Mouse (Mus musculus) spleen, adult 2 months (tissue): ENCODE results near the gene Mre11a. TPM values are rescaled to one million over a fixed set of nuclear protein-coding genes. Genes with fewer than 3 reads are reported as not detected.

Source experiments
- DNase-seq, 2 experiments: peaks; one replicate each; pipeline versions ENCODE4 v3.0.0 to v3.0.0-alpha.2; 2012 to 2021; ENCODE audit warnings: low spot score in 2 of 2, low read depth in 1 of 2
- H3K27ac ChIP-seq: fragments of 200-500 bp; 2 replicates; pipeline ENCODE4 v1.5.1; 2012; ENCODE audit warnings: low read length, inconsistent platforms; ENCODE audit not compliant: insufficient read depth
- H3K27me3 ChIP-seq: fragments of 200-500 bp; 2 replicates; pipeline ENCODE4 v1.6.1; 2012; ENCODE audit warnings: mild to moderate bottlenecking, moderate library complexity, low read length, inconsistent platforms; ENCODE audit not compliant: control insufficient read depth, insufficient read depth
- H3K36me3 ChIP-seq: fragments of 200-500 bp; 2 replicates; pipeline ENCODE4 v1.6.1; 2012; ENCODE audit warnings: mild to moderate bottlenecking, low read length, inconsistent platforms; ENCODE audit not compliant: control insufficient read depth, insufficient read depth
- H3K4me1 ChIP-seq: fragments of 200-500 bp; 2 replicates; pipeline ENCODE4 v1.6.1; 2011; ENCODE audit warnings: inconsistent platforms; ENCODE audit not compliant: control insufficient read depth, insufficient read depth, insufficient read length
- H3K4me3 ChIP-seq: fragments of 200-500 bp; 2 replicates; pipeline ENCODE4 v1.5.1; 2011; ENCODE audit warnings: mild to moderate bottlenecking, inconsistent platforms; ENCODE audit not compliant: insufficient read depth, insufficient read length; ENCODE audit errors: extremely low read depth
- CTCF ChIP-seq: fragments of 200-500 bp; IDR thresholded peaks from 2 replicates; pipeline ENCODE4 v1.5.1; 2011; ENCODE audit warnings: mild to moderate bottlenecking, inconsistent platforms; ENCODE audit not compliant: insufficient read depth, insufficient read length, insufficient replicate concordance; ENCODE audit errors: extremely low read depth
- POLR2A ChIP-seq: fragments of 200-500 bp; IDR thresholded peaks from 2 replicates; pipeline ENCODE4 v1.6.1; 2011; ENCODE audit warnings: low read depth, low read length, inconsistent platforms
- WGBS: fragments of 180-500 bp; shearing (Covaris S2); methylation state at CpG from one replicate; pipeline ENCODE4 v1.1.7; 2018; 5-methylcytosine and 5-hydroxymethylcytosine counted together
- polyA plus RNA-seq: library from polyadenylated mRNA; depleted of rRNA; stranded (reverse); fragments of >200 nt; gene quantifications from 2 replicates; pipeline ENCODE4 v1.2.3, GENCODE M21; 2012

Gene Mre11a
- polyA plus RNA-seq, 1 experiment: 4.5 TPM

- Histone ChIP-seq H3K4me3 (no peak overlapping the region), H3K27me3 (peaks cover 7% of the 10 kb centered on the region; the same call in 1 of the 2 replicates), H3K4me1 (no peaks in the 10 kb centered on the region; the same call in 1 of the 2 replicates), H3K36me3 (no peaks in the 10 kb centered on the region), H3K27ac (no peak overlapping the region)
- DNase-seq: no peak
- 89% methylated on average over 9 of the region's 9 CpGs for WGBS
- TF ChIP-seq POLR2A (no peak), CTCF (no peak)
Observed at GRCm38 (mm10) chr9:14864726-14865125, 80.3 kb downstream of the Mre11a start.

GRCm38 (mm10) chr9:14866957-14867356, 82.5 kb downstream of the Mre11a start:
- Histone ChIP-seq H3K27me3 (no peaks in the 10 kb centered on the region), H3K4me3 (no peak overlapping the region), H3K27ac (no peak overlapping the region), H3K4me1 (no peaks in the 10 kb centered on the region), H3K36me3 (no peaks in the 10 kb centered on the region)
- DNase-seq: peak; percentile 46 to 67
- 7% methylated on average over 7 of the region's 7 CpGs for WGBS
- peak; percentile 61; the same call in 1 of the 2 replicates for TF ChIP-seq CTCF
- TF ChIP-seq POLR2A: no peak

GRCm38 (mm10) chr9:14868326-14868725, 83.9 kb downstream of the Mre11a start:
- Histone ChIP-seq H3K27ac (no peak overlapping the region), H3K4me3 (no peak overlapping the region), H3K36me3 (no peaks in the 10 kb centered on the region), H3K27me3 (no peaks in the 10 kb centered on the region), H3K4me1 (no peaks in the 10 kb centered on the region)
- WGBS: 85% methylated on average over 8 of the region's 8 CpGs
- TF ChIP-seq POLR2A: no peak
- no peak for TF ChIP-seq CTCF
- DNase-seq: no peak

- no peak overlapping the region for H3K4me3 ChIP-seq
- 96% methylated on average over 2 of the region's 2 CpGs for WGBS
- H3K4me1 ChIP-seq: no peaks in the 10 kb centered on the region
- DNase-seq: no peak
- no peak overlapping the region for H3K27ac ChIP-seq
- no peaks in the 10 kb centered on the region for H3K27me3 ChIP-seq
- TF ChIP-seq CTCF: no peak
- TF ChIP-seq POLR2A: no peak
- H3K36me3 ChIP-seq: no peaks in the 10 kb centered on the region
Observed at GRCm38 (mm10) chr9:14870377-14870776, 85.9 kb downstream of the Mre11a start.

- H3K36me3 ChIP-seq: no peaks in the 10 kb centered on the region
- H3K27ac ChIP-seq: no peak overlapping the region
- DNase-seq: no peak
- no peaks in the 10 kb centered on the region for H3K27me3 ChIP-seq
- peaks cover under 1% of the 10 kb centered on the region; the same call in 1 of the 2 replicates for H3K4me1 ChIP-seq
- no peak overlapping the region for H3K4me3 ChIP-seq
- 97% methylated on average over 10 of the region's 10 CpGs for WGBS
- TF ChIP-seq POLR2A (no peak), CTCF (no peak)
Observed at GRCm38 (mm10) chr9:14870802-14871201, 86.3 kb downstream of the Mre11a start.

- H3K4me1 ChIP-seq: peaks cover 4% of the 10 kb centered on the region; the same call in 1 of the 2 replicates
- no peak overlapping the region for H3K4me3 ChIP-seq
- no peak overlapping the region for H3K27ac ChIP-seq
- WGBS: 72% methylated on average over 3 of the region's 3 CpGs
- no peaks in the 10 kb centered on the region for H3K27me3 ChIP-seq
- no peaks in the 10 kb centered on the region for H3K36me3 ChIP-seq
- no peak for DNase-seq
- TF ChIP-seq POLR2A (no peak), CTCF (no peak)
Observed at GRCm38 (mm10) chr9:14871536-14871935, 87.1 kb downstream of the Mre11a start.

- H3K4me3 ChIP-seq: no peak overlapping the region
- TF ChIP-seq POLR2A: no peak
- TF ChIP-seq CTCF: no peak
- H3K27ac ChIP-seq: no peak overlapping the region
- H3K36me3 ChIP-seq: no peaks in the 10 kb centered on the region
- peaks cover 5% of the 10 kb centered on the region; the same call in 1 of the 2 replicates for H3K4me1 ChIP-seq
- no peak for DNase-seq
- WGBS: 83% methylated on average over 17 of the region's 17 CpGs
- H3K27me3 ChIP-seq: no peaks in the 10 kb centered on the region
Observed at GRCm38 (mm10) chr9:14872181-14872930, 87.9 kb downstream of the Mre11a start.
